Mouse (Mus musculus) ES-Bruce4 (cell line): ENCODE data around the gene Camta1.

ENCODE experiments used
- CTCF ChIP-seq: IDR thresholded peaks from one replicate; pipeline ENCODE4 v1.8.1; 2011; ENCODE audit warnings: low read depth, low read length
- EP300 ChIP-seq: IDR thresholded peaks from 2 replicates; pipeline ENCODE4 v1.6.1; 2011; ENCODE audit warnings: low read depth, low read length; ENCODE audit not compliant: insufficient read depth
- POLR2A ChIP-seq: IDR thresholded peaks from one replicate; pipeline ENCODE4 v1.8.1; 2011; ENCODE audit warnings: low read length; ENCODE audit not compliant: insufficient read depth

GRCm38 (mm10) chr4:151861806-151862739 is at the start of gene Camta1:
- TF ChIP-seq CTCF (no peak), EP300 (0 out of 2 replicates have a peak, but pooled peaks have one; percentile 11), POLR2A (peak; percentile 79)
